Mouse (Mus musculus): Measurements from ENCODE around the gene Olfr855. TPM values are rescaled to one million over a fixed set of nuclear protein-coding genes. Genes with fewer than 3 reads are reported as not detected.

Gene Olfr855
- polyA plus RNA-seq (2016; fragmentation: Nextera tagmentation; extraction: Ambion mirVana) = not detected in 2 replicates

- Histone ChIP-seq H3K27me3 (no peaks in the 10 kb centered on the region), H3K9ac (no peak within 1 kb of the TSS), H3K36me3 (no peaks in the 10 kb centered on the region), H3K9me3 (0 out of 2 replicates have a peak, but pooled peaks cover 5% of the 10 kb centered on the region), H3K4me1 (no peaks in the 10 kb centered on the region), H3K4me3 (no peak within 1 kb of the TSS), H3K27ac (no peak within 1 kb of the TSS), H3K4me2 (replicated peaks) (no peak within 1 kb of the TSS)
- ATAC-seq (ENCODE audit: insufficient number of reproducible peaks, insufficient read depth, low FRiP score, low TSS enrichment) = no peak
Measured at GRCm38 (mm10) chr9:19582317-19582716, at the start of gene Olfr855. Gene Olfr855 (plus strand): TSS chr9:19582617.

- WGBS = 70% methylated on average over 1 of the region's 1 CpGs
- H3K4me1 ChIP-seq = no peaks in the 10 kb centered on the region
- no peak within 1 kb of the TSS for H3K4me3 ChIP-seq
- H3K36me3 ChIP-seq = no peaks in the 10 kb centered on the region
- no peak within 1 kb of the TSS for H3K4me2 ChIP-seq (replicated peaks)
- no peak within 1 kb of the TSS for H3K27ac ChIP-seq
- no peak for ATAC-seq (ENCODE audit: insufficient number of reproducible peaks, insufficient read depth, low FRiP score, low TSS enrichment)
- no peaks in the 10 kb centered on the region for H3K27me3 ChIP-seq
- H3K9ac ChIP-seq = no peak within 1 kb of the TSS
- peaks cover 11% of the 10 kb centered on the region; the same call in 1 of the 2 replicates for H3K9me3 ChIP-seq
Measured at GRCm38 (mm10) chr9:19540976-19541375, 41.4 kb upstream of the Olfr855 start, which contains the start of gene Olfr853. Gene Olfr853 (minus strand): TSS chr9:19541076.

GRCm38 (mm10) chr9:19567282-19567681 lies 15.1 kb upstream of the Olfr855 start, which contains the start of gene Olfr854:
Gene Olfr854 (minus strand): TSS chr9:19567382.
- Histone ChIP-seq H3K4me2 (replicated peaks) (no peak within 1 kb of the TSS), H3K27ac (no peak within 1 kb of the TSS), H3K4me1 (no peaks in the 10 kb centered on the region), H3K9me3 (no peaks in the 10 kb centered on the region), H3K36me3 (no peaks in the 10 kb centered on the region), H3K4me3 (no peak within 1 kb of the TSS), H3K27me3 (no peaks in the 10 kb centered on the region), H3K9ac (no peak within 1 kb of the TSS)
- 83% methylated on average over 1 of the region's 1 CpGs for WGBS
- no peak for ATAC-seq (ENCODE audit: insufficient number of reproducible peaks, insufficient read depth, low FRiP score, low TSS enrichment)

GRCm38 (mm10) chr9:19621297-19621696 lies 38.9 kb downstream of the Olfr855 start:
- Histone ChIP-seq H3K9ac (no peak overlapping the region), H3K9me3 (no peaks in the 10 kb centered on the region), H3K4me1 (no peaks in the 10 kb centered on the region), H3K27me3 (no peaks in the 10 kb centered on the region), H3K36me3 (0 out of 2 replicates have a peak, but pooled peaks cover 4% of the 10 kb centered on the region), H3K4me3 (no peak overlapping the region), H3K27ac (no peak overlapping the region), H3K4me2 (replicated peaks) (no peak overlapping the region; the same call in 1 of the 2 replicates)
- WGBS = 95% methylated on average over 3 of the region's 3 CpGs
- no peak for ATAC-seq (ENCODE audit: insufficient number of reproducible peaks, insufficient read depth, low FRiP score, low TSS enrichment)

- peak within 1 kb of the TSS; percentile 33 for H3K4me2 ChIP-seq (replicated peaks)
Measured at GRCm38 (mm10) chr9:19621843-19622822, 39.7 kb downstream of the Olfr855 start, which contains the start of gene Zfp317. Gene Zfp317 (plus strand): TSS chr9:19622102.

GRCm38 (mm10) chr9:19629574-19629973 lies 47.2 kb downstream of the Olfr855 start:
- H3K9me3 ChIP-seq = no peaks in the 10 kb centered on the region
- no peak overlapping the region for H3K9ac ChIP-seq
- ATAC-seq (ENCODE audit: insufficient number of reproducible peaks, insufficient read depth, low FRiP score, low TSS enrichment) = no peak
- H3K27me3 ChIP-seq = no peaks in the 10 kb centered on the region
- peaks cover 11% of the 10 kb centered on the region for H3K36me3 ChIP-seq
- no peaks in the 10 kb centered on the region for H3K4me1 ChIP-seq
- H3K4me3 ChIP-seq = no peak overlapping the region
- no peak overlapping the region for H3K4me2 ChIP-seq (replicated peaks)
- no peak overlapping the region for H3K27ac ChIP-seq

More at GRCm38 (mm10) chr9:19621843-19622822, 39.7 kb downstream of the Olfr855 start, which contains the start of gene Zfp317:
- Histone ChIP-seq H3K27me3 (no peaks in the 10 kb centered on the region), H3K36me3 (0 out of 2 replicates have a peak, but pooled peaks cover 4% of the 10 kb centered on the region), H3K9ac (peak within 1 kb of the TSS; percentile 58), H3K4me3 (peak within 1 kb of the TSS; percentile 56), H3K27ac (peak within 1 kb of the TSS; percentile 86), H3K9me3 (no peaks in the 10 kb centered on the region), H3K4me1 (no peaks in the 10 kb centered on the region)
- WGBS = 3% methylated on average over 35 of the region's 35 CpGs
- peak; percentile 97 for ATAC-seq (ENCODE audit: insufficient number of reproducible peaks, insufficient read depth, low FRiP score, low TSS enrichment)

Other genes starting within 250 kb of the Olfr855 start
- not detected in 2 replicates for gene Olfr845, start 246.2 kb upstream of the Olfr855 start, polyA plus RNA-seq (2016; fragmentation: Nextera tagmentation; extraction: Ambion mirVana)
- gene Olfr846, start 218.6 kb upstream of the Olfr855 start, polyA plus RNA-seq (2016; fragmentation: Nextera tagmentation; extraction: Ambion mirVana) = not detected in 2 replicates
- not detected in 2 replicates for gene Olfr847, start 203.9 kb upstream of the Olfr855 start, polyA plus RNA-seq (2016; fragmentation: Nextera tagmentation; extraction: Ambion mirVana)
- not detected in 2 replicates for gene Olfr849, start 142.4 kb upstream of the Olfr855 start, polyA plus RNA-seq (2016; fragmentation: Nextera tagmentation; extraction: Ambion mirVana)
- not detected in 2 replicates for gene Olfr850, start 104.4 kb upstream of the Olfr855 start, polyA plus RNA-seq (2016; fragmentation: Nextera tagmentation; extraction: Ambion mirVana)
- not detected in 2 replicates for gene Olfr851, start 89.3 kb upstream of the Olfr855 start, polyA plus RNA-seq (2016; fragmentation: Nextera tagmentation; extraction: Ambion mirVana)
- gene Olfr853, start 41.5 kb upstream of the Olfr855 start, polyA plus RNA-seq (2016; fragmentation: Nextera tagmentation; extraction: Ambion mirVana) = not detected in 2 replicates
- not detected in 2 replicates for gene Olfr854, start 15.2 kb upstream of the Olfr855 start, polyA plus RNA-seq (2016; fragmentation: Nextera tagmentation; extraction: Ambion mirVana)
- 37.0 and 38.1 TPM in 2 replicates for gene Zfp317, start 39.5 kb downstream of the Olfr855 start, polyA plus RNA-seq (2016; fragmentation: Nextera tagmentation; extraction: Ambion mirVana)
- gene Olfr857, start 126.8 kb downstream of the Olfr855 start, polyA plus RNA-seq (2016; fragmentation: Nextera tagmentation; extraction: Ambion mirVana) = not detected in 2 replicates
- not detected in 2 replicates for gene Olfr58, start 197.7 kb downstream of the Olfr855 start, polyA plus RNA-seq (2016; fragmentation: Nextera tagmentation; extraction: Ambion mirVana)
- not detected in 2 replicates for gene Olfr859, start 222.3 kb downstream of the Olfr855 start, polyA plus RNA-seq (2016; fragmentation: Nextera tagmentation; extraction: Ambion mirVana)